Mouse (Mus musculus) embryonic facial prominence, embryonic 11.5 days (tissue): ENCODE data around the gene Wdfy2. TPM values are rescaled to one million over a fixed set of nuclear protein-coding genes. Genes with fewer than 3 reads are reported as not detected.

Experiments used
- ATAC-seq: fragments of 200-750 bp; cut with Nextera tagmentation; replicated peaks from 2 replicates; pipeline ENCODE4 v1.8.0; 2017; ENCODE audit warnings: low read depth; ENCODE audit not compliant: insufficient number of reproducible peaks, low FRiP score, low TSS enrichment
- DNase-seq: peaks from one replicate; pipeline ENCODE4 v3.0.0-alpha.2; 2015; ENCODE audit warnings: low spot score
- H3K27ac ChIP-seq: fragments of 300-500 bp; sonication (generic); replicated peaks from 2 replicates; pipeline ENCODE4 v1.5.1; 2014; ENCODE audit warnings: mild to moderate bottlenecking, low read depth, low read length, control low read depth
- H3K27me3 ChIP-seq: fragments of 300-500 bp; sonication (generic); 2 replicates; pipeline ENCODE4 v1.6.1; 2014; ENCODE audit warnings: mild to moderate bottlenecking, low read length, moderate library complexity, mixed read lengths; ENCODE audit not compliant: control insufficient read depth, insufficient read depth
- H3K36me3 ChIP-seq: fragments of 300-500 bp; sonication (generic); replicated peaks from 2 replicates; pipeline ENCODE4 v1.6.1; 2014; ENCODE audit warnings: low read depth, mild to moderate bottlenecking, low read length, moderate library complexity, mixed read lengths; ENCODE audit not compliant: control insufficient read depth, insufficient read depth
- H3K4me1 ChIP-seq: fragments of 300-500 bp; sonication (generic); 2 replicates; pipeline ENCODE4 v1.6.1; 2014; ENCODE audit warnings: low read length, mixed read lengths; ENCODE audit not compliant: control insufficient read depth, insufficient read depth
- H3K4me2 ChIP-seq: fragments of 300-500 bp; sonication (generic); 2 replicates; pipeline ENCODE4 v1.6.1; 2014; ENCODE audit warnings: low read depth, mild to moderate bottlenecking, control low read depth, low read length, moderate library complexity
- H3K4me3 ChIP-seq: fragments of 300-500 bp; sonication (generic); 2 replicates; pipeline ENCODE4 v1.5.1; 2014; ENCODE audit warnings: low read depth, low read length, control low read depth
- H3K9ac ChIP-seq: fragments of 300-500 bp; sonication (generic); replicated peaks from 2 replicates; pipeline ENCODE4 v1.6.1; 2014; ENCODE audit warnings: mild to moderate bottlenecking, control low read depth, low read length
- H3K9me3 ChIP-seq: fragments of 300-500 bp; sonication (generic); replicated peaks from 2 replicates; pipeline ENCODE4 v1.6.1; 2016; ENCODE audit warnings: mild to moderate bottlenecking, low read length, inconsistent platforms, mixed read lengths; ENCODE audit not compliant: control insufficient read depth
- WGBS: fragments of 180-500 bp; shearing (Covaris S2); extraction: QIAGEN DNeasy Blood & Tissue Kit; methylation state at CpG from one replicate; pipeline ENCODE4 v1.1.7; 2014; 5-methylcytosine and 5-hydroxymethylcytosine counted together
- polyA plus RNA-seq: library from polyadenylated mRNA; unstranded; fragments of >200 nt; fragmentation: Nextera tagmentation; extraction: Ambion mirVana; gene quantifications from 2 replicates; pipeline ENCODE4 v1.2.1, GENCODE M21; 2014

Wdfy2 gene
- polyA plus RNA-seq, 1 experiment from 2014 or later = 13.3 TPM

- H3K27me3 ChIP-seq = no peaks in the 10 kb centered on the region
- no peak overlapping the region for H3K27ac ChIP-seq
- H3K4me2 ChIP-seq = no peak overlapping the region
- no peak overlapping the region for H3K4me3 ChIP-seq
- 79% methylated on average over 4 of the region's 4 CpGs for WGBS
- no peaks in the 10 kb centered on the region for H3K36me3 ChIP-seq
- ATAC-seq (no peak), DNase-seq (no peak)
- H3K4me1 ChIP-seq = no peaks in the 10 kb centered on the region
- no peak overlapping the region for H3K9ac ChIP-seq
- H3K9me3 ChIP-seq = no peaks in the 10 kb centered on the region
Measured at GRCm38 (mm10) chr14:62924800-62925199, 87.3 kb downstream of the Wdfy2 start.

- Histone ChIP-seq H3K4me3 (no peak overlapping the region), H3K27ac (no peak overlapping the region), H3K36me3 (no peaks in the 10 kb centered on the region), H3K4me2 (no peak overlapping the region), H3K27me3 (no peaks in the 10 kb centered on the region), H3K9me3 (no peaks in the 10 kb centered on the region), H3K4me1 (no peaks in the 10 kb centered on the region), H3K9ac (no peak overlapping the region)
- no peak for ATAC-seq
- DNase-seq = no peak
- WGBS = 76% methylated on average over 5 of the region's 5 CpGs
Measured at GRCm38 (mm10) chr14:62928101-62928541, 90.6 kb downstream of the Wdfy2 start.

GRCm38 (mm10) chr14:62935361-62935760 is 97.9 kb downstream of the Wdfy2 start:
- Histone ChIP-seq H3K36me3 (no peaks in the 10 kb centered on the region), H3K9me3 (no peaks in the 10 kb centered on the region), H3K9ac (no peak overlapping the region), H3K4me1 (no peaks in the 10 kb centered on the region), H3K4me2 (no peak overlapping the region), H3K4me3 (no peak overlapping the region), H3K27me3 (no peaks in the 10 kb centered on the region), H3K27ac (no peak overlapping the region)
- ATAC-seq (no peak), DNase-seq (no peak)
- 88% methylated on average over 9 of the region's 9 CpGs for WGBS

GRCm38 (mm10) chr14:62936631-62937380 is 99.3 kb downstream of the Wdfy2 start:
- no peaks in the 10 kb centered on the region for H3K36me3 ChIP-seq
- no peak for ATAC-seq

GRCm38 (mm10) chr14:62937675-62938074 is 100.2 kb downstream of the Wdfy2 start:
- no peaks in the 10 kb centered on the region for H3K9me3 ChIP-seq
- H3K4me3 ChIP-seq = no peak overlapping the region
- no peaks in the 10 kb centered on the region for H3K4me1 ChIP-seq
- H3K27ac ChIP-seq = no peak overlapping the region
- H3K9ac ChIP-seq = no peak overlapping the region
- no peaks in the 10 kb centered on the region for H3K36me3 ChIP-seq
- DNase-seq = peak; percentile 35
- 77% methylated on average over 5 of the region's 5 CpGs for WGBS
- H3K27me3 ChIP-seq = no peaks in the 10 kb centered on the region
- no peak for ATAC-seq
- no peak overlapping the region for H3K4me2 ChIP-seq

More at GRCm38 (mm10) chr14:62936631-62937380, 99.3 kb downstream of the Wdfy2 start:
- Histone ChIP-seq H3K27ac (no peak overlapping the region), H3K9ac (no peak overlapping the region), H3K4me1 (no peaks in the 10 kb centered on the region), H3K4me2 (no peak overlapping the region), H3K27me3 (no peaks in the 10 kb centered on the region), H3K4me3 (no peak overlapping the region), H3K9me3 (no peaks in the 10 kb centered on the region)
- 87% methylated on average over 6 of the region's 6 CpGs for WGBS
- no peak for DNase-seq

GRCm38 (mm10) chr14:62939435-62939834 is 102.0 kb downstream of the Wdfy2 start:
- no peaks in the 10 kb centered on the region for H3K27me3 ChIP-seq
- no peaks in the 10 kb centered on the region for H3K4me1 ChIP-seq
- WGBS = 98% methylated on average over 3 of the region's 3 CpGs
- no peak overlapping the region for H3K27ac ChIP-seq
- ATAC-seq = no peak
- H3K36me3 ChIP-seq = no peaks in the 10 kb centered on the region; the same call in 1 of the 2 replicates
- no peak for DNase-seq
- H3K4me2 ChIP-seq = no peak overlapping the region
- H3K4me3 ChIP-seq = no peak overlapping the region
- no peak overlapping the region for H3K9ac ChIP-seq
- H3K9me3 ChIP-seq = no peaks in the 10 kb centered on the region

GRCm38 (mm10) chr14:62940383-62941074 is 103.1 kb downstream of the Wdfy2 start:
- no peaks in the 10 kb centered on the region; the same call in 1 of the 2 replicates for H3K36me3 ChIP-seq
- ATAC-seq (no peak), DNase-seq (no peak)
- H3K9me3 ChIP-seq = no peaks in the 10 kb centered on the region
- H3K4me3 ChIP-seq = no peak overlapping the region
- H3K4me1 ChIP-seq = no peaks in the 10 kb centered on the region
- WGBS = 90% methylated on average over 14 of the region's 14 CpGs
- H3K4me2 ChIP-seq = no peak overlapping the region
- no peak overlapping the region for H3K27ac ChIP-seq
- H3K9ac ChIP-seq = no peak overlapping the region
- no peaks in the 10 kb centered on the region for H3K27me3 ChIP-seq

GRCm38 (mm10) chr14:62946794-62947193 is 109.3 kb downstream of the Wdfy2 start:
- Histone ChIP-seq H3K4me3 (no peak overlapping the region), H3K9ac (no peak overlapping the region), H3K9me3 (no peaks in the 10 kb centered on the region), H3K27ac (no peak overlapping the region), H3K36me3 (no peaks in the 10 kb centered on the region; the same call in 1 of the 2 replicates), H3K4me1 (no peaks in the 10 kb centered on the region), H3K4me2 (no peak overlapping the region), H3K27me3 (no peaks in the 10 kb centered on the region)
- ATAC-seq = no peak
- no peak for DNase-seq
- WGBS = 91% methylated on average over 3 of the region's 3 CpGs
